Mouse (Mus musculus): ENCODE data around the gene Orc5. TPM values are rescaled to one million over a fixed set of nuclear protein-coding genes. Genes with fewer than 3 reads are reported as not detected.
"Not testable (repeated sequence)": the region's sequence is repeated elsewhere in the genome, so short reads cannot be mapped to it uniquely, and the experiment has no call there.

The Orc5 gene
- total RNA-seq, 2 experiments from 2014 or later: 13.5 to 19.2 TPM

- ATAC-seq (replicated peaks; ENCODE audit: low FRiP score, poor library complexity, severe bottlenecking): no peak
Observed at GRCm38 (mm10) chr5:22542676-22543075, 7.6 kb downstream of the Orc5 start.

GRCm38 (mm10) chr5:22538996-22539600 lies 11.1 kb downstream of the Orc5 start:
- no peak for ATAC-seq (replicated peaks; ENCODE audit: low FRiP score, poor library complexity, severe bottlenecking)

- no peak for ATAC-seq (replicated peaks; ENCODE audit: low FRiP score, poor library complexity, severe bottlenecking)
Observed at GRCm38 (mm10) chr5:22536695-22537094, 13.5 kb downstream of the Orc5 start.

- no peak for ATAC-seq (replicated peaks; ENCODE audit: low FRiP score, poor library complexity, severe bottlenecking)
Observed at GRCm38 (mm10) chr5:22532571-22532970, 17.7 kb downstream of the Orc5 start.

- ATAC-seq (replicated peaks; ENCODE audit: low FRiP score, poor library complexity, severe bottlenecking): no peak
Observed at GRCm38 (mm10) chr5:22522612-22523011, 27.6 kb downstream of the Orc5 start.

GRCm38 (mm10) chr5:22519708-22520107 lies 30.5 kb downstream of the Orc5 start:
- no peak for ATAC-seq (replicated peaks; ENCODE audit: low FRiP score, poor library complexity, severe bottlenecking)

- ATAC-seq (replicated peaks; ENCODE audit: low FRiP score, poor library complexity, severe bottlenecking): not testable (repeated sequence)
Observed at GRCm38 (mm10) chr5:22515745-22516144, 34.5 kb downstream of the Orc5 start.

- ATAC-seq (replicated peaks; ENCODE audit: low FRiP score, poor library complexity, severe bottlenecking): not testable (repeated sequence)
Observed at GRCm38 (mm10) chr5:22514231-22514630, 36.0 kb downstream of the Orc5 start.

- ATAC-seq (replicated peaks; ENCODE audit: low FRiP score, poor library complexity, severe bottlenecking): not testable (repeated sequence)
Observed at GRCm38 (mm10) chr5:22512579-22512978, 37.6 kb downstream of the Orc5 start.

GRCm38 (mm10) chr5:22511824-22512223 lies 38.4 kb downstream of the Orc5 start:
- ATAC-seq (replicated peaks; ENCODE audit: low FRiP score, poor library complexity, severe bottlenecking): no peak

- no peak for ATAC-seq (replicated peaks; ENCODE audit: low FRiP score, poor library complexity, severe bottlenecking)
Observed at GRCm38 (mm10) chr5:22508560-22508959, 41.7 kb downstream of the Orc5 start.

GRCm38 (mm10) chr5:22499437-22499836 lies 50.8 kb downstream of the Orc5 start:
- ATAC-seq (replicated peaks; ENCODE audit: low FRiP score, poor library complexity, severe bottlenecking): no peak

GRCm38 (mm10) chr5:22491088-22491487 lies 59.1 kb downstream of the Orc5 start:
- no peak for ATAC-seq (replicated peaks; ENCODE audit: low FRiP score, poor library complexity, severe bottlenecking)

GRCm38 (mm10) chr5:22489091-22489490 lies 61.1 kb downstream of the Orc5 start:
- ATAC-seq (replicated peaks; ENCODE audit: low FRiP score, poor library complexity, severe bottlenecking): peak; percentile 68; the same call in 1 of the 2 replicates

GRCm38 (mm10) chr5:22486601-22487206 lies 63.5 kb downstream of the Orc5 start:
- no peak for ATAC-seq (replicated peaks; ENCODE audit: low FRiP score, poor library complexity, severe bottlenecking)

GRCm38 (mm10) chr5:22485764-22486163 lies 64.5 kb downstream of the Orc5 start:
- ATAC-seq (replicated peaks; ENCODE audit: low FRiP score, poor library complexity, severe bottlenecking): peak; percentile 91

- no peak for ATAC-seq (replicated peaks; ENCODE audit: low FRiP score, poor library complexity, severe bottlenecking)
Observed at GRCm38 (mm10) chr5:22482567-22482966, 67.7 kb downstream of the Orc5 start.

- not testable (repeated sequence) for ATAC-seq (replicated peaks; ENCODE audit: low FRiP score, poor library complexity, severe bottlenecking)
Observed at GRCm38 (mm10) chr5:22472445-22472844, 77.8 kb downstream of the Orc5 start.

GRCm38 (mm10) chr5:22471243-22471642 lies 79.0 kb downstream of the Orc5 start:
- no peak for ATAC-seq (replicated peaks; ENCODE audit: low FRiP score, poor library complexity, severe bottlenecking)

GRCm38 (mm10) chr5:22452871-22453661 lies 97.2 kb downstream of the Orc5 start:
- ATAC-seq (replicated peaks; ENCODE audit: low FRiP score, poor library complexity, severe bottlenecking): no peak

- no peak for ATAC-seq (replicated peaks; ENCODE audit: low FRiP score, poor library complexity, severe bottlenecking)
Observed at GRCm38 (mm10) chr5:22452452-22452851, 97.8 kb downstream of the Orc5 start.
